Mouse (Mus musculus) CH12.LX (cell line): ENCODE measurements at regions not wholly inside any gene's neighbourhood (a gene's known extent, or its start where the extent isn't known, plus 50 kb on each side); places are given as distances from the start of the nearest gene placed in this dataset.

Experiments
- CTCF ChIP-seq, 2 experiments: IDR thresholded peaks in 1 of 2; conservative IDR thresholded peaks in 1 of 2; 2 replicates each; pipeline ENCODE4 v1.5.1; 2011 to 2012; ENCODE audit warnings: low read depth in 2 of 2, low read length in 2 of 2, improper control_type of control experiment in 1 of 2, inconsistent platforms in 1 of 2, mild to moderate bottlenecking in 1 of 2, moderate library complexity in 1 of 2
- E2F4 ChIP-seq: IDR thresholded peaks from 2 replicates; pipeline ENCODE4 v1.6.1; 2011; ENCODE audit warnings: low read depth, low read length, improper control_type of control experiment; ENCODE audit not compliant: insufficient replicate concordance
- ELF1 ChIP-seq: IDR thresholded peaks from 2 replicates; pipeline ENCODE4 v1.6.1; 2014; ENCODE audit warnings: low read depth, mild to moderate bottlenecking, inconsistent platforms, low read length, improper control_type of control experiment
- EP300 ChIP-seq: IDR thresholded peaks from 2 replicates; pipeline ENCODE4 v1.6.1; 2011; ENCODE audit warnings: low read length, improper control_type of control experiment
- HCFC1 ChIP-seq: IDR thresholded peaks from 2 replicates; pipeline ENCODE4 v1.6.1; 2012; ENCODE audit warnings: low read depth, mild to moderate bottlenecking, inconsistent platforms, low read length, improper control_type of control experiment
- MAX ChIP-seq: IDR thresholded peaks from 2 replicates; pipeline ENCODE4 v1.6.1; 2011; ENCODE audit warnings: low read length, improper control_type of control experiment
- NRF1 ChIP-seq: IDR thresholded peaks from 2 replicates; pipeline ENCODE4 v1.6.1; 2014; ENCODE audit warnings: low read depth, mild to moderate bottlenecking, inconsistent platforms, low read length, improper control_type of control experiment, moderate library complexity
- POLR2A ChIP-seq: IDR thresholded peaks from 2 replicates; pipeline ENCODE4 v1.6.1; 2011; ENCODE audit warnings: low read depth, mild to moderate bottlenecking, improper control_type of control experiment, low read length
- RAD21 ChIP-seq: IDR thresholded peaks from 2 replicates; pipeline ENCODE4 v1.6.1; 2011; ENCODE audit warnings: low read depth, mild to moderate bottlenecking, low read length, improper control_type of control experiment, moderate library complexity
- TBP ChIP-seq: conservative IDR thresholded peaks from 2 replicates; pipeline ENCODE4 v1.6.1; 2011; ENCODE audit warnings: low read depth, low read length, improper control_type of control experiment
- USF1 ChIP-seq: IDR thresholded peaks from 2 replicates; pipeline ENCODE4 v1.6.1; 2014; ENCODE audit warnings: low read depth, mild to moderate bottlenecking, inconsistent platforms, low read length, improper control_type of control experiment
- ZNF384 ChIP-seq: IDR thresholded peaks from 2 replicates; pipeline ENCODE4 v1.6.1; 2012; ENCODE audit warnings: low read depth, low read length, improper control_type of control experiment, inconsistent platforms

DNA sequence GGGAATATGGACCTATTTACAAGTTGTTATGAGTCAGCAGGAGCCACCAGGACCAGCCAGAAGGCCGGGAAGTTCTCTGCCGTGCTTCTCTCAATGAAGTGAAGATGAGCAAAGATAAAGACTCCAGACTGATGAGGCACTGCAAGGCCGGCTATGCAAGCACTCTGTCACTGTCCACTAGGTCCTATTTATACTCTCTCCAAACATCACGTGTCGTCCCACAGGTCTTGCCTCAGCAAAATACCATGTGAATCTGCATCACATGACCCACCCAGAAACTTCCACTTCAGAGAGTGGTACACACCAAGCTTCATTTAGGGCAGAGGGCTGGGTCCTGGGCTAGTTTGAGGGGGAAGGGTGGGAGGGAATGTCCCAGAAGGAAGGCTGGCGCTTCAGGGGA lies 172.3 kb downstream of the Glrx3 start:
- TF ChIP-seq EP300: no peak
- TF ChIP-seq ZNF384: no peak
- TF ChIP-seq USF1: no peak
- TF ChIP-seq POLR2A: no peak
- TF ChIP-seq TBP: no peak
- no peak for TF ChIP-seq CTCF (conservative IDR thresholded peaks at IDR 0.05 in 1 of 2, IDR thresholded peaks at IDR 0.05 in 1 of 2; ENCODE audit: low read depth in 2 of 2, low read length in 2 of 2)
- no peak for TF ChIP-seq E2F4
- no peak for TF ChIP-seq NRF1
- no peak for TF ChIP-seq MAX
- no peak for TF ChIP-seq HCFC1
- no peak for TF ChIP-seq RAD21
- TF ChIP-seq ELF1: no peak
